11 mouse cellular contexts compared by ENCODE assay signal in genomic region chr4:107546525-107546924, GRCm38 (mm10).
DNase-seq lines count a peak whose midpoint lies in the region; ATAC-seq lines count a peak whose summit lies in the region.
"Had no signal": no experiment of that assay in that cellular context is flagged by ENCODE, and none has a peak within 500 bp of the region (broad histone marks: within the 10 kb centered on the region; RNA-seq: fewer than 3 reads in every experiment).

No protein-coding gene starts in this region.

- no peak overlapping the region for H3K4me2 ChIP-seq in hindbrain, embryonic 14.5 days (replicated peaks)
- H3K4me2 ChIP-seq: heart, embryonic 11.5 days; intestine, embryonic 15.5 days; liver, embryonic 15.5 days had no signal

- no peaks in the 10 kb centered on the region for H3K36me3 ChIP-seq in hindbrain, embryonic 14.5 days (replicated peaks; ENCODE audit: control insufficient read depth, insufficient read depth)
- H3K36me3 ChIP-seq: intestine, embryonic 15.5 days; liver, embryonic 15.5 days had no signal

- H3K9me3 ChIP-seq in hindbrain, embryonic 14.5 days (ENCODE audit: control insufficient read depth, low read length): no peaks in the 10 kb centered on the region
- H3K9me3 ChIP-seq: intestine, embryonic 15.5 days; liver, embryonic 15.5 days had no signal

- WGBS in hindbrain, embryonic 14.5 days: 57% methylated on average over 8 of the region's 8 CpGs

- peaks cover 13% of the 10 kb centered on the region; the same call in 1 of the 2 replicates for H3K4me1 ChIP-seq in hindbrain, embryonic 14.5 days (replicated peaks; ENCODE audit: control insufficient read depth, insufficient read depth, low read length)
- H3K4me1 ChIP-seq: liver, embryonic 15.5 days had no signal

- no peak overlapping the region for H3K9ac ChIP-seq in hindbrain, embryonic 14.5 days
- H3K9ac ChIP-seq: intestine, embryonic 15.5 days; liver, embryonic 15.5 days had no signal

- intact Hi-C loops in heart, postnatal 10 days (cut with DNase I): loop anchor here (5.0 kb wide), 1 partner anchor 44 kb away; no protein-coding TSS in a partner anchor

- peak; percentile 78 for DNase-seq in heart, adult 11 months
- DNase-seq in heart, postnatal 10 days: no peak
- DNase-seq in right cerebral cortex, postnatal 14 days: peak; percentile 6
- no peak for DNase-seq in right cerebral cortex, adult 2 months (ENCODE audit: low spot score in 2 of 2)
- no peak for DNase-seq in hindbrain, embryonic 14.5 days (ENCODE audit: low spot score)
- DNase-seq in skeletal muscle tissue, adult 2 months (ENCODE audit: low read depth, low spot score): peak; percentile 42
- DNase-seq in cerebellum, adult 9-10 months: no peak
- DNase-seq: cerebellum, adult 8-10 months had no signal

- no peaks in the 10 kb centered on the region for H3K27me3 ChIP-seq in hindbrain, embryonic 14.5 days (ENCODE audit: control insufficient read depth, insufficient read depth, low read length)
- H3K27me3 ChIP-seq: intestine, embryonic 15.5 days; liver, embryonic 15.5 days had no signal

- H3K4me3 ChIP-seq in hindbrain, embryonic 14.5 days (replicated peaks; ENCODE audit: low read length): no peak overlapping the region
- H3K4me3 ChIP-seq: intestine, embryonic 15.5 days; liver, embryonic 15.5 days had no signal

- peak; percentile 70; the same call in 1 of the 2 replicates for ATAC-seq in hindbrain, embryonic 14.5 days (ENCODE audit: low FRiP score)
- ATAC-seq: intestine, embryonic 15.5 days had no signal

- 0 out of 2 replicates have a peak overlapping the region, but pooled peaks have one; percentile 26 for H3K27ac ChIP-seq in hindbrain, embryonic 14.5 days
- H3K27ac ChIP-seq: intestine, embryonic 15.5 days; liver, embryonic 15.5 days had no signal

Comparison
In these comparisons a context has a peak if more than half of its experiments do, and no peak if none do; other contexts are left out.
1. DNase-seq: peak in heart, adult 11 months (single experiment), right cerebral cortex, postnatal 14 days (single experiment) and skeletal muscle tissue, adult 2 months (single experiment); none in heart, postnatal 10 days (0 of 2), right cerebral cortex, adult 2 months (0 of 2), hindbrain, embryonic 14.5 days (single experiment) and cerebellum, adult 9-10 months (single experiment).